Mouse (Mus musculus) brown adipose tissue, adult 24 weeks (tissue): ENCODE measurements around the gene Gm6367. TPM values are rescaled to one million over a fixed set of nuclear protein-coding genes. Genes with fewer than 3 reads are reported as not detected.
"Not testable (repeated sequence)": the region's sequence is repeated elsewhere in the genome, so short reads cannot be mapped to it uniquely, and the experiment has no call there.

ENCODE experiments used
- H3K27ac ChIP-seq: fragments of 200-500 bp; replicated peaks from 2 replicates; pipeline ENCODE4 v1.5.1; 2012; ENCODE audit warnings: low read depth, mild to moderate bottlenecking, low read length
- H3K4me1 ChIP-seq: fragments of 200-500 bp; 2 replicates; pipeline ENCODE4 v1.6.1; 2012; ENCODE audit warnings: low read length, mixed read lengths; ENCODE audit not compliant: control insufficient read depth, insufficient read depth, insufficient read length
- H3K4me3 ChIP-seq: fragments of 200-500 bp; 2 replicates; pipeline ENCODE4 v1.5.1; 2012; ENCODE audit warnings: low read depth, mild to moderate bottlenecking, low read length, moderate library complexity; ENCODE audit not compliant: insufficient read depth
- polyA plus RNA-seq: library from polyadenylated mRNA; stranded (reverse); fragments of >200 nt; gene quantifications from 2 replicates; pipeline ENCODE4 v1.2.4, GENCODE M21; 2012; ENCODE audit not compliant: missing spikeins, insufficient read depth, insufficient read length

Gene Gm6367
- not detected in 2 replicates for polyA plus RNA-seq

DNA sequence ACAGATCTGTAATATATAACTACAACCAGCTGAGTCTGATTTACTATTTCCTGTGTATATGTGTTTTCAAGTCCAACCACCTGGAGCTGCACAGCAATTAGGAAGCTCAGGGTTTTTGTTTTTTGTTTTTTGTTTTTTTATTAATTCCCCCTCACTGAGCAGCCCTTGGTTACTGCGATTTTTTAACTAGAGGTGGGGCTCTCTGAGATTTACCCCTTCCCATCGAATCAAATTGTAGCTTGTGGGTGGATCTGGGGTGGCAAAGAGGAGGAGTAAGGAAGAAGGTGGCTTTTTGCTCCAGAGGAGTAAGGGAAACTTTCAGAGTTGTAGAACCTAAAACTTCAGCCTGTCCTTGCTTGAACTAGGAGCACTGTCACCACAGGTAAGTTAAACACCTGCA is at the start of gene Gm6367:
Gm6367 (plus strand) TSS at position 301 of the 400 bp plus-strand sequence.
- H3K4me1 ChIP-seq, H3K4me3 ChIP-seq, H3K27ac ChIP-seq: not testable (repeated sequence)

Other genes starting within 250 kb of the Gm6367 start
- gene Gm3183, start 123.2 kb upstream of the Gm6367 start, polyA plus RNA-seq: not detected in 2 replicates
- gene Gm7942, start 118.3 kb downstream of the Gm6367 start, polyA plus RNA-seq: not detected in 2 replicates
- not detected in 2 replicates for gene Gm16513, start 194.0 kb downstream of the Gm6367 start, polyA plus RNA-seq